Mouse (Mus musculus) liver, embryonic 12.5 days (tissue): ENCODE results near the gene Podxl. TPM values are rescaled to one million over a fixed set of nuclear protein-coding genes. Genes with fewer than 3 reads are reported as not detected.

Experiments
- ATAC-seq: fragments of 200-750 bp; cut with Nextera tagmentation; 2 replicates; pipeline ENCODE4 v1.8.0; 2017; ENCODE audit warnings: moderate number of reproducible peaks, mild to moderate bottlenecking, moderate library complexity
- H3K27ac ChIP-seq: fragments of 300-500 bp; sonication (generic); 2 replicates; pipeline ENCODE4 v1.5.1; 2016; ENCODE audit warnings: mild to moderate bottlenecking
- H3K27me3 ChIP-seq: fragments of 300-500 bp; sonication (generic); replicated peaks from 2 replicates; pipeline ENCODE4 v1.6.1; 2016; ENCODE audit warnings: mild to moderate bottlenecking, moderate library complexity
- H3K36me3 ChIP-seq: fragments of 300-500 bp; sonication (generic); 2 replicates; pipeline ENCODE4 v1.6.1; 2016; ENCODE audit warnings: mild to moderate bottlenecking, moderate library complexity
- H3K4me1 ChIP-seq: fragments of 300-500 bp; sonication (generic); 2 replicates; pipeline ENCODE4 v1.6.1; 2016
- H3K4me2 ChIP-seq: fragments of 300-500 bp; sonication (generic); 2 replicates; pipeline ENCODE4 v1.6.1; 2016; ENCODE audit warnings: mild to moderate bottlenecking, moderate library complexity
- H3K4me3 ChIP-seq: fragments of 300-500 bp; sonication (generic); 2 replicates; pipeline ENCODE4 v1.5.1; 2016; ENCODE audit warnings: mild to moderate bottlenecking, moderate library complexity
- H3K9ac ChIP-seq: fragments of 300-500 bp; sonication (generic); 2 replicates; pipeline ENCODE4 v1.6.1; 2016; ENCODE audit warnings: mild to moderate bottlenecking, moderate library complexity
- H3K9me3 ChIP-seq: fragments of 300-500 bp; sonication (generic); replicated peaks from 2 replicates; pipeline ENCODE4 v1.6.1; 2016; ENCODE audit warnings: mild to moderate bottlenecking, moderate library complexity
- WGBS: fragments of 180-500 bp; shearing (Covaris S2); methylation state at CpG from one replicate; pipeline ENCODE4 v1.1.7; 2016; ENCODE audit not compliant: insufficient replicate concordance; 5-methylcytosine and 5-hydroxymethylcytosine counted together
- polyA plus RNA-seq: library from polyadenylated mRNA; unstranded; fragments of >200 nt; fragmentation: Nextera tagmentation; extraction: Ambion mirVana; gene quantifications from 2 replicates; pipeline ENCODE4 v1.2.1, GENCODE M21; 2016

The Podxl gene
- polyA plus RNA-seq, 1 experiment from 2014 or later, result 23.0 TPM

DNA sequence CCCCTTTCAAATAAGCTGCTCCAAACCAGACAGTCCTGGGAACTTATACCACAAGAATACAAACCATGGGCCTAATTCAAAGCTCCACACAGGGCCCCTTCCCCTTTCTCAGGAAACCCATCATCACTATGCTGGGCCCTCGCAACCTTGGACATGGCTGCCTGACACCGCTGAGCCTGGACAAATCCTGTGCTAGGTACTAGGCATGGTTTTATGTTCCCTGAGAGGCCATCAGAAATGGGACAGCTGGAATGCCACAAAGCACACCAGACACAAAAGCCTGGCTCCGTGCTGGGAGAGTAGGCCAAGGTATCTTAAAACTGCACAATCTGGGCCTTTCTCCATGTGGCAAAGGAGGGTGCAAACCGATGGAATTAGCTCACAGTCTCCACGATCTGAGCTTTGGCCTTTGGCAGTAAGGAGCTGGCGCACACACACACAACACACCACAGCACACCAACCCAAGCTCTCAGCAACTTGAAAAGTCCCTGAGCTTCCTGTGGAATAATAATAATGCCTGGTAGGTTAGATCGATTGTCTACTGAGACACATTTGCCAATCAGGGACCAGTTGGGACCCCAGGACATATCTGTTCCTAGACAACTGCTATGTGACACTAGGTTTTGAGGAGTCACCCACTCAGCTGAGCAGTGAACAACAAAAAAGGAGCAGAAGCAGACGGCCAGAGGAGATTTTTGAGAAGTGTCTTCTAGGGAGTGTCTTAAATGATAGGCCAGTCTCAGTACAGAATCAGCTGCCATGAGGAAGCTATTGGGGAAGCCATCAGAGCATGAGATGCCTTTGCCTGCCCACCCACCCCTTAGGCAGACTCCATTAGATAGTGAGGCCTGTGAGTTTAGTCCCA, 42.1 kb downstream of the Podxl start:
- H3K9me3 ChIP-seq, result no peaks in the 10 kb centered on the region
- ATAC-seq, result no peak
- H3K27ac ChIP-seq, result peak overlapping the region; percentile 10; the same call in 1 of the 2 replicates
- H3K27me3 ChIP-seq, result no peaks in the 10 kb centered on the region
- WGBS, result 78% methylated on average over 8 of the region's 8 CpGs
- no peak overlapping the region for H3K4me2 ChIP-seq
- peaks cover 76% of the 10 kb centered on the region for H3K36me3 ChIP-seq
- no peak overlapping the region for H3K9ac ChIP-seq
- H3K4me1 ChIP-seq, result peaks cover 45% of the 10 kb centered on the region
- H3K4me3 ChIP-seq, result no peak overlapping the region

DNA sequence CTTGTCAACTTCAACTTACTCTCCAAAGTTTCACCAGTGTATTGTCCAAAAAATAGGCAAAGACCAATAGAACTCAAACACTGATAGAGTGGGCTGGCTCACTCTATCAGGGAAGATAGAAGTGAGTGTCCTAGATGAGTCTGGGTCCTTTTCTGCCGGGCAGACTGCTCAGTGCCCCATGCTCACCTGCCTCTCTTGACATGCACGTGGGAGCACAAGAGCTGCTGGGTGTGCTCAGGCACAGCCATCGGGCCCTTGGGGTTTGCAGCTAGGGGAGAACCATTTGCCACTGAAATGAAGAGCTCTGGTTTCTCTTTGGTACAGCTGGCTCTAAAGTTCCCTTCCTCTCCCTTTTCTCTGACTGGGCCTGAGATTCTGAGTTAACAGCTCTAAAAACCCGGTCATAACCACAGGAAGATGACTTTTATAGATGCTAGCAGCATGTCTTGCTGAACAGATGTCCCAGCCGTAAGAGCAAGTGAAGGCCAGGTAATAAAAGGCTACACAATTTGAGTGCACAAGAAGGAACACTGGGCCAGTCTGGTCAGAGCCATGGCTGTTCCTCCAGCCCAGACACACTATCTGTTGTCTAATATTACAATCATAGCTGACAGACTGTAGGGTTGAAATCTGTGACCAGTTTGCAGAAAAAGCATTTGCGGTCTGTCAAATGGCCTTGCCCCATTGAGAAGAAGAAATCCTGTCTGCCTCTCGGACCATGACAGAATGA, 43.1 kb downstream of the Podxl start:
- Histone ChIP-seq H3K9ac (no peak overlapping the region), H3K4me3 (no peak overlapping the region), H3K27ac (no peak overlapping the region), H3K27me3 (no peaks in the 10 kb centered on the region), H3K36me3 (peaks cover 66% of the 10 kb centered on the region), H3K9me3 (no peaks in the 10 kb centered on the region), H3K4me2 (no peak overlapping the region), H3K4me1 (peaks cover 41% of the 10 kb centered on the region)
- WGBS, result 73% methylated on average over 7 of the region's 7 CpGs
- ATAC-seq, result no peak

DNA sequence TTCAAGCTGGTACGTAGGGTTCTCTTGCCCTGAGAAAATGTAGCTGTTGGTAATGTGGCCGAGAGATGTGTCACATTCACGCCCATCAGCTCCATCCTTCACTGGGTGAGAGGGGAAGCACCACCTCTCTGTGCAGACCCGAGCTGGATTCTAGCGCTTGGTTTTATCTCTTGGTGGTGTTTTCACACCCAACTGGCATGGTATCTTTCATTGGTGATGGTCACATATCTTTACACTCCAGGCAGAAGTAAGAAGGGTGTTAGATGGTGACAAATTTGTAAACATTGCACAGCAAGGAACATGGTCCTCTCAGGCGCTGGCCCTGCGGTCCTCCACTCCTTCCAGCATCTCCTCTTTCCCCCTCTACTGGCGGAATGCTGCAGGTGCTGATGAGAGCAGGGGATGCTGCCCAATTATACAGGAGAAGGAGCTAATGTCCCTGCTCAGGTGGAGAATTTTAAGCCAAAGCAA, 44.7 kb downstream of the Podxl start:
- Histone ChIP-seq H3K36me3 (peaks cover 57% of the 10 kb centered on the region), H3K27me3 (no peaks in the 10 kb centered on the region), H3K4me3 (no peak overlapping the region), H3K9me3 (no peaks in the 10 kb centered on the region), H3K4me2 (0 out of 2 replicates have a peak overlapping the region, but pooled peaks have one; percentile 10), H3K9ac (no peak overlapping the region), H3K4me1 (peaks cover 41% of the 10 kb centered on the region), H3K27ac (peak overlapping the region; percentile 71)
- WGBS, result 33% methylated on average over 8 of the region's 8 CpGs
- ATAC-seq, result peak; percentile 90

DNA sequence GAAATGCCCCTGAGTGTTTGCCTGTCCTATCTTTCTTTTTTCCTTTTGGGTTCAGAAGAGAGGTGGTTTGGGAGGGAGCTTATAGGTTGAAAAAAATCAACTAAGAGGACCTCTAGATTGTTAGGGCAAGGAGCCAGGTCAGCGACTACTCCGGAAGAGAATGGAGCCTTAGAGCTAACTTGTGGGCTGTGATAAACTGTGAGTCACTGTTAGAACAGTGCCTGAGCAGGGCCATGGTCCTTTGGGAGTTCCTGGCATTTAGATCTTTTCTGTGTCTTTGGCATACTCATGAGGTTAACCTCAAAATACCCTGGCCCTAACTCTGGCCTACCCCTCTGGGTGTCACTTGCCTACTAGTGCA, 45.5 kb downstream of the Podxl start:
- ATAC-seq, result no peak
- H3K9ac ChIP-seq, result no peak overlapping the region
- no peaks in the 10 kb centered on the region for H3K9me3 ChIP-seq
- no peaks in the 10 kb centered on the region for H3K27me3 ChIP-seq
- peak overlapping the region; percentile 71 for H3K27ac ChIP-seq
- no peak overlapping the region for H3K4me3 ChIP-seq
- H3K36me3 ChIP-seq, result peaks cover 55% of the 10 kb centered on the region
- WGBS, result 54% methylated on average over 2 of the region's 2 CpGs
- peaks cover 48% of the 10 kb centered on the region for H3K4me1 ChIP-seq
- H3K4me2 ChIP-seq, result no peak overlapping the region

DNA sequence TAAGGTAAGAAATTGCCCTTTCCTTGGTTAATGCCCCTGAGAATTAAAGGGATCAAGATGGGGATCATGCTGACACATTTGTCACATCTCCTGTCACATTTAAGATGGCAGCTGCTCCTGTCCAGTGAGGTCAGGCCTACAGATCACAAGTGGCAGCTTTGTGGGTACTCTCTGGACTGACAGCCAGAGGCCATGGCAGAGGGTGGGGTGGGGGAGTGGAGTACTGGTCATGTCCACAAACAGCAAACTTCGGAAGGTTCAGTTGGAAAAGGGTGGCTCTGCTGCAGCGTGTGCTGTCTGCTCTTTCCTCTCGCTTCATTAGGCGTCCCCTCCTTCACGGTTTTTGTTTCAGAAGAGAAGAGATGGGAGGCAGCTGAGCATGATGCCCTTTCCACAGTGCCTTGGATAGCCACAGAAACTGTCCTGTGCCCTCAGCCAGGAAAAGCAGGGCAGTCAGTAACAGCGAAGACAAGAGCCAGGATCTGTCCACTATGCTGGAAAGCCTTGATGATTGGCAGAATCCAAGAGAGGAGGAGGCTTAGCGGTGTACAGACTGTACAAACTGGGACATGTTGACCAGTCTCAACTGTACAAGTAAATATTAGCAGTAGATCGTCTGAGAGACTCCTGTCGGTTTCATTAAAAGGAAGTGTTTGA, 46.0 kb downstream of the Podxl start:
- H3K9ac ChIP-seq, result no peak overlapping the region
- peaks cover 52% of the 10 kb centered on the region for H3K36me3 ChIP-seq
- 0 out of 2 replicates have a peak, but pooled peaks have one; percentile 17 for ATAC-seq
- WGBS, result 72% methylated on average over 9 of the region's 9 CpGs
- no peak overlapping the region for H3K4me2 ChIP-seq
- no peak overlapping the region for H3K4me3 ChIP-seq
- H3K27me3 ChIP-seq, result no peaks in the 10 kb centered on the region
- H3K9me3 ChIP-seq, result no peaks in the 10 kb centered on the region
- H3K27ac ChIP-seq, result peak overlapping the region; percentile 71
- H3K4me1 ChIP-seq, result peaks cover 51% of the 10 kb centered on the region

DNA sequence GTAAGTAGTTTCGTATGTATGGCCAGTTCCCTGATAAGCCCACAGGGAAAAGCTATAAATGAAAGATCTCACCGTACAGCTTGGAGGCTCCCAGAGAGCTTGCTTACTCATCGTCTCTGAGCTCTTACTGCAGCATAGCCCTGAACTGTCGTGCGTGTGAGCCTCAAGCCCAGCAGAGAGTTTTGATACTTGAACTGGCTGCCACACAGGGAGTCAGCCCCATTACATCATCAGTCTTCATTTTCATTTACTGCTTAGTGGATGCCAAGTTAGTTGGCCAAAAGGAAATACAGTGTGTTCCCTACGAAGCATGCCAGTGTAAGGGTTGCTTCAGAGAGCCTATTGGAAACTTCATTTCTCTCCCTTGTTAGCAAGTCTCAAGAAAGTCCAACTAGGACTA, 50.1 kb downstream of the Podxl start:
- ATAC-seq, result 0 out of 2 replicates have a peak, but pooled peaks have one; percentile 42
- H3K27ac ChIP-seq, result no peak overlapping the region

DNA sequence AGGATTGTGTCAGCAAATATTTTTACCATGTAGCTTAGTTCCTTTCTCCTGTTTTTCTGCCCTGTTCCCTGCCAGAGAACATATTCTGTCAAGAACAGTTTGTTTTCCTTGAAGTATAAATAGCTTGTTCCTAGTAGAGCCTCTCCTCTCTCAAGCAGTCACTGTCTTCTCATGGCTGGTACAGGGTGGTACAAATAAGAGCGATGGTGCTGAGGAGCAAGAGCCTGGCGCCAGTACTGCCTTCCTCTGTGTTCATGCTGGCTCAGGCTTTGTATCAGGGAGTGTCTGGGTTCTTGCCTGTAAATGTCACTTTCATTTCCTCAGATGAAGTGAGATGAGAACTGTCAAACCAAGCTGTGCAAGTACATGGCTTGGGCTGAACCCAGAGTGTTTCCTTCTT, 61.2 kb downstream of the Podxl start:
- ATAC-seq, result no peak
- no peaks in the 10 kb centered on the region for H3K27me3 ChIP-seq
- no peak overlapping the region for H3K4me2 ChIP-seq
- H3K36me3 ChIP-seq, result peaks cover 49% of the 10 kb centered on the region
- H3K9ac ChIP-seq, result no peak overlapping the region
- no peak overlapping the region for H3K27ac ChIP-seq
- H3K4me1 ChIP-seq, result no peaks in the 10 kb centered on the region
- H3K9me3 ChIP-seq, result no peaks in the 10 kb centered on the region
- WGBS, result 93% methylated on average over 2 of the region's 2 CpGs
- no peak overlapping the region for H3K4me3 ChIP-seq

More for the DNA sequence above, 50.1 kb downstream of the Podxl start:
- H3K4me1 ChIP-seq, result peaks cover 30% of the 10 kb centered on the region
- H3K9ac ChIP-seq, result no peak overlapping the region
- peaks cover 46% of the 10 kb centered on the region for H3K36me3 ChIP-seq
- WGBS, result 48% methylated on average over 6 of the region's 6 CpGs
- no peaks in the 10 kb centered on the region for H3K9me3 ChIP-seq
- H3K27me3 ChIP-seq, result no peaks in the 10 kb centered on the region
- H3K4me3 ChIP-seq, result no peak overlapping the region
- H3K4me2 ChIP-seq, result no peak overlapping the region

DNA sequence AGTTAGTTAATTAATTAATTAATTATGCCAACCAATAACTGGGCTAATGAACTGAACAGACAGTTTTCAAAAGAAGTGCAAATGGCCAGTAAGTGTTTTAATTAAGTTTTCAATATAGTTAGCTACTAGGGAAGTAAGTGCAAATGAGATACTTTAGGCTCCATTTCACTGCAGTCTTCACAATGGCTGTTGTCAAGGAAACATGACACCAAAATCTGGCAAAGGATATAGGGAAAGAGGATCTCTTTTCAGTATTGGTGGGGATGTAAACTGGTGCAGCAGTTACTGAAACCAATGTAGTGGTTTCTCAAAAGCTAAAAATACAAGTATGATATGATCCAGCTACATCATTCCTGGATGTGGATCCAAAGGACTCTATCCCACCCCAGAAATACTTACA, 63.1 kb downstream of the Podxl start:
- peaks cover 57% of the 10 kb centered on the region for H3K36me3 ChIP-seq
- H3K27ac ChIP-seq, result no peak overlapping the region
- H3K9me3 ChIP-seq, result no peaks in the 10 kb centered on the region
- no peaks in the 10 kb centered on the region for H3K27me3 ChIP-seq
- H3K4me3 ChIP-seq, result no peak overlapping the region
- no peak for ATAC-seq
- H3K4me1 ChIP-seq, result no peaks in the 10 kb centered on the region
- H3K4me2 ChIP-seq, result no peak overlapping the region
- no peak overlapping the region for H3K9ac ChIP-seq

DNA sequence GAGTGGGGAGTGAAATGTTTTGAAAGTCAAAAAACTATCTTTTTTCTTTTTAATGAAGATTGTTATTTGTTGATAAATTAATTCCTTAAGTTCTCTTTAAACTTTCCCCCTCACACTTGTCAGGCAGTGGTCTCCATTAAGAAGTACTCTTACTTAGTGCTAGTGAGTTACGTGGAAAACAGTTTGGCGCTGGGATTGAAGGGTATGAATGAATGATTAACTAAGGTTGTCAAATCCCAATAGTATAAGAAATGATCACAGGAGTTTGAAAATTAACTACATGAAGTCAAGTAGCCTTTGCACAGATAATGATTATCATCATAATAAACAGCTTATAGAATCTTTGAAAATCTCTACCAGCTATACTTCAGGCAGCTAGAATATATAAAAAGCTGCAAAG, 63.5 kb downstream of the Podxl start:
- H3K9me3 ChIP-seq, result no peaks in the 10 kb centered on the region

DNA sequence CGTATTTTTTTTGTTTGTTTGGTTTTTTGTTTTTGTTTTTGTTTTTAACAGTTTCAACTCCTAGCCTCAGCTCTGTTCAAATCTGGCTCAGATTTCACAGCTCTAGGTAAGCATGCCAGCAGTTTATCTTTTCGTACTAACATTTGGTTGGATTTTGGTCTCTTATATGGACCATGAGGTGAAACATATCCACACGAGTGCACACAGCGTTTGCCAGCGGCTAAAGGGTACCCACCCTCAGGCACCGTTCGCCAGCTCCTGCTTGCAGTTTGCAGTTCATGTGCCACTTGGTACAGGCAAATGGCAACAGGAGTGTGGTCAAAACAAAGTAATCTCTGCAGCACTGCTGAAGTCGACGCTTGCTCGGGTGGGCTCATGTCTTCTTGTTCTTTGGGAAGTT, 63.9 kb downstream of the Podxl start:
- no peak overlapping the region for H3K9ac ChIP-seq
- H3K36me3 ChIP-seq, result peaks cover 66% of the 10 kb centered on the region
- no peak overlapping the region for H3K4me2 ChIP-seq
- H3K27me3 ChIP-seq, result no peaks in the 10 kb centered on the region
- 88% methylated on average over 10 of the region's 10 CpGs for WGBS
- no peak overlapping the region for H3K27ac ChIP-seq
- ATAC-seq, result no peak
- no peaks in the 10 kb centered on the region for H3K4me1 ChIP-seq
- H3K4me3 ChIP-seq, result no peak overlapping the region
- H3K9me3 ChIP-seq, result no peaks in the 10 kb centered on the region

More for the DNA sequence above, 63.5 kb downstream of the Podxl start:
- no peak for ATAC-seq
- Histone ChIP-seq H3K36me3 (peaks cover 62% of the 10 kb centered on the region), H3K27me3 (no peaks in the 10 kb centered on the region), H3K4me3 (no peak overlapping the region), H3K27ac (no peak overlapping the region), H3K4me2 (no peak overlapping the region), H3K4me1 (no peaks in the 10 kb centered on the region), H3K9ac (no peak overlapping the region)
- WGBS, result 86% methylated on average over 2 of the region's 2 CpGs

DNA sequence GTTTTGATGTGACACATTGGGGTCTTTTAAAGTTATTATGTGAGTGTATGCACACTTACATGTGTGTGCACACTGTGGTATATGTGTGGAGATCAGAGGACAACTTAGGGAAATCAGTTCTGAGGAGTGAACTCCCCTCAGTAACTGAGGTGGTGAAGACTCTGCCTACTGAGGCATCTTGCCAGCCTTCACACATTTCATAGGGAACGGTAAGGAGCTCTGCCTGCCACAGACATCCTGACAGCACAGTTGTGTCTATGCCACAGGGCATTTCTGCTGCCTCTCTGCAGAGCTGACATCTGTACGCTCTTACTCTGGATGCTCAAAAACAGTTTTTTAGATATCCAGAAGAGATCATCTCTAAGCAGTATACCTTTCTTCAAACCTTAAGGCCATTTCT, 67.6 kb downstream of the Podxl start:
- ATAC-seq, result no peak
- Histone ChIP-seq H3K9ac (no peak overlapping the region), H3K27me3 (no peaks in the 10 kb centered on the region), H3K27ac (no peak overlapping the region), H3K9me3 (no peaks in the 10 kb centered on the region), H3K4me3 (no peak overlapping the region), H3K4me1 (peaks cover 1% of the 10 kb centered on the region), H3K4me2 (no peak overlapping the region), H3K36me3 (peaks cover 54% of the 10 kb centered on the region)
- 93% methylated on average over 2 of the region's 2 CpGs for WGBS
